Mouse (Mus musculus): ENCODE results near the gene Fut2.

DNA sequence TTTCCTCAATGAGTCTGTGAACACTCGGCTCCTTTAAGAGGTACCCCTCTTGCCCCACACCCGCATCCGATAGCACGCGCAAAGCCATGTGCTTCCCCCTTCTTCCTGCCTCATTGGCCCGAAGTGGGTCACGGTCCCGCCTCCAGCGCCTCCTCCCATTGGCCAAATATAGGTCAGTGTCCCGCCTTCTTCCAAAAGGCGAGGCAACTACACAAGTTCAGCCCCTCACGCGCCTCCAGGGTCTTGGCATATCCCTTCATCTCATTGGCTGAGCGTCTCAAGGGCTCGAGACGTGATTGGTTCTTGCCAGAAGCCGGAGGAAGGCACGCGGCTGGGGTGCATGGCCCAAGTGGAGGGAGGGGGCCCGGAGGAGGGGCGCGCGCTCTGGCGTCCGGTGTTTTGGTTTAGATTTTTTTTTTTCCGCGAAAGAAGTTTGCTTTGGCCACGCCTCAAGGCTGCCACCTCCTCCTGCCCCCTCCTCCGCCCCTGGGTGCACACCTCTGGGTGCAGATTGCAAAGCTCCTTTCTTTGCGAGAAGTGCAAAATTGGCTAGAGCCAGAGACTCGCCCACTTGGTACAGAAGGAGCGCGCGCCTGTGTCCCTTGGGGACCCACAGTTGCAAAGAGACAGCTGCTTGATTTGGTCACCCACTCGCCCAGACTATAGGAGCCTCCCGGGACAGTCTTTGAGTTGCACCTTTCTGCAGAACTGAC lies 38.7 kb upstream of the Fut2 start, which contains the start of gene Dbp:
- no peak for TF ChIP-seq CTCF (IDR thresholded peaks at IDR 0.05; ENCODE audit: extremely low read depth, insufficient read length, insufficient replicate concordance, low read depth, low read length)
- TF ChIP-seq POLR2A (IDR thresholded peaks at IDR 0.05; ENCODE audit: low read depth, low read length): peak; percentile 89
